Mouse (Mus musculus) erythroblast, embryonic 14.5 days (primary cell): ENCODE data around the gene Zfp777. TPM values are rescaled to one million over a fixed set of nuclear protein-coding genes. Genes with fewer than 3 reads are reported as not detected.

Source experiments
- H3K27me3 ChIP-seq: 2 replicates; pipeline ENCODE4 v1.6.1; 2012; ENCODE audit warnings: inconsistent platforms; ENCODE audit not compliant: control insufficient read depth
- H3K36me3 ChIP-seq: 2 replicates; pipeline ENCODE4 v1.6.1; 2012; ENCODE audit warnings: mild to moderate bottlenecking, inconsistent platforms; ENCODE audit not compliant: control insufficient read depth
- H3K4me1 ChIP-seq: 2 replicates; pipeline ENCODE4 v1.6.1; 2012; ENCODE audit warnings: inconsistent platforms; ENCODE audit not compliant: control insufficient read depth
- H3K4me3 ChIP-seq: replicated peaks from 2 replicates; pipeline ENCODE3; 2012; ENCODE audit warnings: moderate library complexity, mild to moderate bottlenecking, inconsistent platforms
- H3K9me3 ChIP-seq: 2 replicates; pipeline ENCODE4 v1.6.1; 2012; ENCODE audit warnings: low read length, inconsistent platforms, mixed read lengths; ENCODE audit not compliant: control insufficient read depth
- GATA1 ChIP-seq: IDR thresholded peaks from 2 replicates; pipeline ENCODE4 v1.6.1; 2012; ENCODE audit warnings: low read length, inconsistent platforms, mixed read lengths
- TAL1 ChIP-seq: IDR thresholded peaks from 3 replicates; pipeline ENCODE4 v1.6.1; 2012; ENCODE audit warnings: low read length, inconsistent platforms, mixed read lengths
- polyA plus RNA-seq: library from polyadenylated mRNA; stranded (reverse); fragments of >175 nt; gene quantifications from 2 replicates; pipeline ENCODE4 v1.2.3, GENCODE M21; 2012

Gene Zfp777
- polyA plus RNA-seq, 1 experiment, result 0.94 TPM

DNA sequence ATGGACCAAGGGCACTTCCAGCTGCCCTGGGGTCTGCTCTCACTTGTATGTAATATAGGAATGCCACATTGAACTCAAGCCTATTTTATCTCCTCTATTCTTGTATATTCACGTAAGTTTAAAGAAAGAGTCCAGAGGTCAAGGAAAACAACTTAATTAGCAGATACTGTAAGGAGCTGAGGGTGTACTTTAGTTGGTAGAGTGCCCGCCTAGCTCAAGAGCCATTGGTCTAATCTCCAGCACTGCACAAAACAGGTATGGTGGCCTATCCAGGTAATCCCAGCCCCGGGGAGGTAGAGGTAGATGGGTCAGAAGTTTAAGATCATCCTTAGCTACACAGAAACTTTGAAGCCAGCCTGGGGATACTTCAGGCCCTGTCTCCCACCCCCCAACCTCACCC, 18.8 kb upstream of the Zfp777 start:
- no peak for TF ChIP-seq TAL1
- no peak for TF ChIP-seq GATA1
- Histone ChIP-seq H3K9me3 (no peaks in the 10 kb centered on the region), H3K36me3 (peaks cover 55% of the 10 kb centered on the region), H3K4me3 (no peak overlapping the region), H3K4me1 (peaks cover 3% of the 10 kb centered on the region; the same call in 1 of the 2 replicates), H3K27me3 (no peaks in the 10 kb centered on the region)

DNA sequence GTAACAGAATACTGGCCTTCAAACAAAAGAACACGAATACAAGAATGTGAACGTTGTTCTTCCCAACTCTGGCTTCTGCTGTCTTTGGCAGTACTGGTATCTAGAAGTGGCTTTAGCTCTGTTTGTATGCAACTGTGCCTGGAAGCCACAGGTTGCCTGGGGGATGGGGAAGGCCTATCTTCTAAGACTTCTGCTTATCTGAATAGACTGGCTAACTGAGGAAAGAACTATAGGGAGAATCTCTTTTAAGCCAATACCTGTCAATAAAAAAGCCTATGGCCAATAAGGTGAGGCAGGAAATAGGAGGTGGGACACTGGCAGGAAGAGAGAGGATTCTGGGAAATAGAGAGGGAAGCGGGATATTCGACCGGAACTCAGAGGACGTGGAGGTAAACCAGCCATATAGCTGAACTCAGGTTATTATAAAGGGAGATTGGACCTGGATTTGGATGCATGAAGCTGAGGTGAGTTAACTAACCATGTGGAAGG, 16.9 kb upstream of the Zfp777 start:
- H3K4me3 ChIP-seq, result no peak overlapping the region
- H3K27me3 ChIP-seq, result no peaks in the 10 kb centered on the region
- H3K36me3 ChIP-seq, result peaks cover 57% of the 10 kb centered on the region
- H3K9me3 ChIP-seq, result no peaks in the 10 kb centered on the region
- H3K4me1 ChIP-seq, result peaks cover 12% of the 10 kb centered on the region
- TF ChIP-seq GATA1 (no peak), TAL1 (no peak)

DNA sequence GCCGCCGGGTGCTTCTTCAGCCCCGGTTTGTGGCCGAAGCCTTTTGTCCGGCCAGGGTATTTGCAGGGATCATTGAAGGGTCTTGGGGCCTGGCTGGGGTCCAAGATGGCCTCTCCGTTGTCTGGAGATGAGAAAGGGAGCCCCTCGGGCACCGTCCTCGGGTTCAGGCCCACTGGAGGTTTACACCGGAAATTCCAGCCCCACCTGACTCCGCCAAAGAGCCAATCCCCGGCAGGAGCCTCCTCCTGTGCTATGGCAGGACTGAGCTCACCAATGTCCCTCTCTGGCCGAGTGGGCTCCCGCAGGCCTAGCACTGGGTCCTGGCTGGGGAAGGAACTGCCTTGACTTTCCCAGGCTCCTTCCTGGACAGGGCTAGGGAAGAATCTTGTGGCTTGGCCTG, 15.7 kb upstream of the Zfp777 start:
- TF ChIP-seq TAL1 (no peak), GATA1 (no peak)
- peaks cover 57% of the 10 kb centered on the region for H3K36me3 ChIP-seq
- peaks cover 15% of the 10 kb centered on the region for H3K4me1 ChIP-seq

DNA sequence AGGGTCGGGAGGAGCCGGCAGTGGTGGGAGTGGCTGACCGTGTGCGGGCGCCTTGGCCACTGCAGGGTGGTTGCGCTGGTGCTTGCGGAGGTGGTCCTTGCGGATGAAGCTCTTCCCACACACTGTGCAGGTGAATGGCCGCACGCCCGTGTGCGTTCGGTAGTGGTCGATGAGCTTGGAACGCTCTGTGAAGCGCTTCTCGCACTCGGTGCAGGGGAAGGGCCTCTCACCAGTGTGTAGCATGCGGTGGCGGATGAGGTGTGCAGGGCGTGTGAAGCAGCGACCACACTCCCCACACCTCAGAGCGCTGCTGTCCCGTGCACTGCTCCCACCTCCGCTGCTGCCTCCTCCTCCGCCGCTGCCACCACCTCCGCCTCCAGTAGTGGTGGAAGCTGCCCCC, 15.2 kb upstream of the Zfp777 start:
- Histone ChIP-seq H3K4me3 (no peak overlapping the region), H3K27me3 (no peaks in the 10 kb centered on the region), H3K4me1 (peaks cover 15% of the 10 kb centered on the region), H3K36me3 (peaks cover 55% of the 10 kb centered on the region), H3K9me3 (no peaks in the 10 kb centered on the region)
- TF ChIP-seq TAL1 (no peak), GATA1 (no peak)

More for the DNA sequence above, 15.7 kb upstream of the Zfp777 start:
- H3K9me3 ChIP-seq, result no peaks in the 10 kb centered on the region
- H3K27me3 ChIP-seq, result no peaks in the 10 kb centered on the region
- no peak overlapping the region for H3K4me3 ChIP-seq

DNA sequence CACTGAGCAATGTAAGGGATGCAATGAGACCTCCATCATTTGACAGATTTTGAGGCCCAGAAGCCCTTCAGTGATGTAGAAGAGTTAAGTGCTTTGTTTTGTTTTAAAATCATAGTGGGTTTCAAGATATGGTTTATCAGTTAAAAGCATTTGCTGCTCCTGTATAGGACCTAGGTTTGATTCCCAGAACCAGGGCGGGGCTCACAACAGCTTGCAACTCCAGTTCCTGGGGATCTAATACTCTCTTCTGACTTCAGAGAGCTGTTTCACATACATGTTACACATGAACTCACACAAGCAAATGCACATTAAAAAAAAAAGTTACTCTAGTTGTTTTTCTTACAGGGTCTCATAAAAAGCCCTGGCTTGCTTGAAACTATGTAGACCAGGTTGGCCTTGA, 12.2 kb upstream of the Zfp777 start:
- H3K4me1 ChIP-seq, result peaks cover 13% of the 10 kb centered on the region
- TF ChIP-seq TAL1, result no peak
- TF ChIP-seq GATA1, result no peak
- H3K9me3 ChIP-seq, result no peaks in the 10 kb centered on the region
- peaks cover 34% of the 10 kb centered on the region for H3K36me3 ChIP-seq
- H3K27me3 ChIP-seq, result no peaks in the 10 kb centered on the region
- no peak overlapping the region for H3K4me3 ChIP-seq

DNA sequence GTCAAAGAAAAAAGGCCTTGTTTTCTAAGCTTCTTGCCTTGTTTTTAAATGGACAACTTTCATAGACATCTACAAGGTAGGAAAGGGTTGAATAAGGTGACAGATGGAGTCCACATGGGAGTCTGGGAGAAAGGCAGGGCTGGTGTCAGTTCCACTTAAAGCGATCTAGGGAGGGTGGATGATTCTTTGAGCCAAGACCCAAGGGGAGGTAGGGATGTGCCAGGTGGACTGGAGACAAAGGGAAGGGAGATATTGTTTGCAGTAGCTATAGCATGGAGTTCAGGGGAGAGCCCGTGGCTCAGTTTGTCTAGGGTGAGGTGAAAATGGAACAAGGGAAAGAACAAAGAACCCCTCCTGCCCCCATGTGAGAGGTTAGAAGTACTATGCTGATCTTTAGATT, 11.7 kb upstream of the Zfp777 start:
- Histone ChIP-seq H3K4me3 (no peak overlapping the region), H3K9me3 (no peaks in the 10 kb centered on the region), H3K27me3 (no peaks in the 10 kb centered on the region), H3K36me3 (peaks cover 29% of the 10 kb centered on the region), H3K4me1 (peaks cover 13% of the 10 kb centered on the region)
- no peak for TF ChIP-seq GATA1
- no peak for TF ChIP-seq TAL1

DNA sequence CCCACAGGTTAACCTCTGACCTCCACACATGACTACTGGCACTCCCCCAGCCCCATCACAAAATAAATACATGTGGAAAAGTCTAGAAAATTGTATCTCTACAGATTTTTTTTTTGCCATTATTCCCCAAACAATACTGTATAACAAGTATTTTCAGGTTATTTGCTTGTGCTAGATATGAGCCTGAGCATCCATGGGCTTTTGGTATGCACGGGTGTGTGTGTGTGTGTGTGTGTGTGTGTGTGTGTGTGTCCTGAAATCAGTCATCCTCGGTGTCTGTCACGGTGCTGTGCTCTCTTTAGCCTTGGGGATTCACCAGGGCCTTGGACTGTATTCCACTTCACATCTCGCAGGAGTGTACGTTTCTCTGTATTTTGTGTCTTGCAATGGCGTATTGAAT, 3.4 kb upstream of the Zfp777 start:
- TF ChIP-seq GATA1 (no peak), TAL1 (no peak)
- no peak overlapping the region for H3K4me3 ChIP-seq

DNA sequence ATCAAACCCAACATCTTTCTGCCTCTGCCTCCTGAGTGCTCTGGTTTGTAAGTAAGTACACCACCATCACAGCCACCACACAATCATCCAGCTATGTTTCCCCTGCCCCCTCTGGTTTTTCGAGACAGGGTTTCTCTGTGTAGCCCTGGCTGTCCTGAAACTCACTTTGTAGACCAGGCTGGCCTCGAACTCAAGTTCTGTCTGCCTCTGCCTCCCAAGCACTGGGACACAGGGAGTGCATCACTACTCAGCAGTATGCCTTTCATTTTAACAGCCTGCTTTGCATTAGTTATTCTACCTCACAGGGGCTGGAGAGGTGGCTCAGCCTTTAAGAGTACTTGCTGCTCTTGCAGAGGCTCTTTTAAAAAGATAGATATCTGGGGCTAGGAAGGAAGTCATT, 3.0 kb upstream of the Zfp777 start:
- no peaks in the 10 kb centered on the region for H3K9me3 ChIP-seq
- peaks cover 21% of the 10 kb centered on the region for H3K4me1 ChIP-seq
- no peak overlapping the region for H3K4me3 ChIP-seq
- H3K36me3 ChIP-seq, result no peaks in the 10 kb centered on the region
- TF ChIP-seq GATA1, result no peak
- H3K27me3 ChIP-seq, result peaks cover 22% of the 10 kb centered on the region

More for the DNA sequence above, 3.4 kb upstream of the Zfp777 start:
- Histone ChIP-seq H3K36me3 (no peaks in the 10 kb centered on the region), H3K27me3 (peaks cover 20% of the 10 kb centered on the region), H3K9me3 (no peaks in the 10 kb centered on the region), H3K4me1 (peaks cover 19% of the 10 kb centered on the region)

DNA sequence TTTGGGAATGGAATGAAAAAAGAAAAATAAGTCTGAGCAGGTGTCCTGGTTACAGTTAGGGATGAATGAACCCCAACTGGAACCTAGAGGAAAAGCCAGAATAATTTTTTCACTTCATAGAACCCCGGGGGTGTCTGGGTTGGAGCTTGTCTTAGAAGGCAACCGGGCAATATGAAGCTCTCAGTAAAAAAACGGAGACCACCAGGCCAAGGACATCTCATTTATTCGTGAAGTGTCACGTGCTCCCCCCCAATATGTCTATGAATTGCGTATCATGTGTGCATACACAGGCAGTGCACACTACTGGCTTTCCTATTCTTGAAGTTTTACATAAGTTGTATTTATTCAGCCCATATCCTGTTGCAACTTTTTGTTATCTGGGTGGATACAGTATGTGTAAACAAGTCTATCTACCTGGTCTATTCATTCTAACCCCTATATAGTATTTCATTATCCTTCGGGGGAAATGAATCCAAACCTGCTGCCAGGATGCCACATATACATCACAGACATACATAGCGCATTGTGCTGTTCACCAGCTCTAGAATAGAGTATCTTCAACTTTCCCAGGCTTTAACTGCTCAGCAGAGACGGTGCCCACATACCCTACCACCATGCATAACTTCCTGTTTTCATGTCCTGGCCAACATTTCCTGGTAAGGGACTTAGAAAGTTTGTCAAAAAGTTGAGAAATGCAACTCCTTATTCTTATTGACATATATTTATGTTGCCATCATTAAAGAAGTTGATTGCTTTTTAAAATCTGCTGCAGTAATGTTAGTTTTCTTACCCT, 758 bp upstream of the Zfp777 start:
- peaks cover 21% of the 10 kb centered on the region for H3K4me1 ChIP-seq
- peak overlapping the region; percentile 80 for H3K4me3 ChIP-seq
- TF ChIP-seq TAL1 (no peak), GATA1 (no peak)
- H3K27me3 ChIP-seq, result peaks cover 22% of the 10 kb centered on the region
- peaks cover 5% of the 10 kb centered on the region for H3K36me3 ChIP-seq
- no peaks in the 10 kb centered on the region for H3K9me3 ChIP-seq
